9 mouse cellular contexts compared by ENCODE assay signal in the genomic region with DNA sequence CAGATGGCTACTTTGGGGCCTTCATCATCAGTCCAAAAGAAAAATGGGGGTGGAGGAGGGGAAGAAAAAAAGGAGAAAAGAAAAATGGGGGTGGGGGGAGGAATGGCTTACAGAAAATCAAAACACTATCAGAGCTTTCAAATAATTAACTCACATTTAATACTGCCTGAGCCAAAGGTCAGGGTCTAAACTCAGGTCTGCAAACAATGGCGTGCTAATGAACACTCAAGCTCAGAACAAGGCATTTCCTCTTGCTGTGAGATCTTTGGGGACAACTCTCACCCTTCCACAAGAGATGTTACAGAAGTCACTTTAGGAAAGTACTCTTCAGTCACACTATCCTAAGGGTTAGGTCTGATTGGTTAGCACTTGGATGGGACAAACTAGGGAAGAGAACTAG. TPM values are rescaled to one million over a fixed set of nuclear protein-coding genes. Genes with fewer than 3 reads are reported as not detected.
DNase-seq lines count a peak whose midpoint lies in the region; ATAC-seq and TF ChIP-seq lines count a peak whose summit lies in the region.
"Had no signal": no experiment of that assay in that cellular context is flagged by ENCODE, and none has a peak within 500 bp of the region (broad histone marks: within the 10 kb centered on the region; RNA-seq: fewer than 3 reads in every experiment).

No protein-coding gene starts in this region.

- H3K27me3 ChIP-seq in heart, adult 2 months (ENCODE audit: control insufficient read depth, insufficient read depth, low read length): no peaks in the 10 kb centered on the region
- no peaks in the 10 kb centered on the region for H3K27me3 ChIP-seq in liver, adult 2 months (ENCODE audit: control insufficient read depth, insufficient read depth, low read length)
- H3K27me3 ChIP-seq in intestine, embryonic 15.5 days (replicated peaks): no peaks in the 10 kb centered on the region
- no peaks in the 10 kb centered on the region for H3K27me3 ChIP-seq in neural tube, embryonic 15.5 days (replicated peaks)

- no peak for DNase-seq in heart, adult 2 months
- no peak for DNase-seq in heart, postnatal 10 days
- peak; percentile 89 for DNase-seq in liver, adult 2 months (ENCODE audit: extremely low read depth, low read depth, low spot score)
- no peak for DNase-seq in liver
- no peak for DNase-seq in cerebellum, adult 9-11 months
- no peak for DNase-seq in Muller cell, postnatal 12 days (ENCODE audit: inconsistent ontology term)
- DNase-seq: cerebellum, adult 18-20 months had no signal

- peak overlapping the region; percentile 81 for H3K4me2 ChIP-seq in intestine, embryonic 15.5 days (replicated peaks)
- peak overlapping the region; percentile 79 for H3K4me2 ChIP-seq in neural tube, embryonic 15.5 days

- TF ChIP-seq EP300 in heart, adult 2 months (IDR thresholded peaks at IDR 0.05; ENCODE audit: insufficient read depth, low read depth, low read length): no peak

- H3K36me3 ChIP-seq in heart, adult 2 months (ENCODE audit: control insufficient read depth, insufficient read depth, low read length): peaks cover 48% of the 10 kb centered on the region
- no peaks in the 10 kb centered on the region for H3K36me3 ChIP-seq in liver, adult 2 months (ENCODE audit: control insufficient read depth, insufficient read depth, low read length)
- no peaks in the 10 kb centered on the region for H3K36me3 ChIP-seq in intestine, embryonic 15.5 days
- H3K36me3 ChIP-seq in neural tube, embryonic 15.5 days: no peaks in the 10 kb centered on the region

- ATAC-seq in intestine, embryonic 15.5 days: no peak
- ATAC-seq in neural tube, embryonic 15.5 days (ENCODE audit: low FRiP score): no peak

- 38% methylated on average over 1 of the region's 1 CpGs for WGBS in heart, adult 2 months
- 3% methylated on average over 1 of the region's 1 CpGs for WGBS in liver, adult 2 months
- WGBS in intestine, embryonic 15.5 days: 23% methylated on average over 1 of the region's 1 CpGs
- WGBS in neural tube, embryonic 15.5 days: 69% methylated on average over 1 of the region's 1 CpGs

- no peaks in the 10 kb centered on the region for H3K9me3 ChIP-seq in intestine, embryonic 15.5 days
- H3K9me3 ChIP-seq in neural tube, embryonic 15.5 days (replicated peaks): no peaks in the 10 kb centered on the region

- TF ChIP-seq POLR2A in heart, adult 2 months (IDR thresholded peaks at IDR 0.05; ENCODE audit: insufficient read depth, low read depth, low read length): no peak
- TF ChIP-seq POLR2A in liver, adult 2 months (IDR thresholded peaks at IDR 0.05; ENCODE audit: extremely low read depth, insufficient read depth, low read length): no peak

- peaks cover 17% of the 10 kb centered on the region for H3K79me2 ChIP-seq in heart, adult 2 months (replicated peaks; ENCODE audit: control insufficient read depth, insufficient read depth, low read length)
- H3K79me2 ChIP-seq in liver, adult 2 months (ENCODE audit: control insufficient read depth, insufficient read depth, low read length): peaks cover 47% of the 10 kb centered on the region

- H3K4me3 ChIP-seq in heart, adult 2 months: peak overlapping the region; percentile 83
- H3K4me3 ChIP-seq in liver, adult 2 months (ENCODE audit: insufficient read depth, low read depth, low read length): peak overlapping the region; percentile 18; the same call in 1 of the 2 replicates
- peak overlapping the region; percentile 96; the same call in 1 of the 2 replicates for H3K4me3 ChIP-seq in intestine, embryonic 15.5 days (replicated peaks)
- no peak overlapping the region for H3K4me3 ChIP-seq in neural tube, embryonic 15.5 days (replicated peaks)

- no peak overlapping the region for H3K9ac ChIP-seq in heart, adult 2 months (ENCODE audit: low read depth, low read length)
- peak overlapping the region; percentile 46; the same call in 1 of the 2 replicates for H3K9ac ChIP-seq in liver, adult 2 months (ENCODE audit: low read depth, low read length)
- H3K9ac ChIP-seq in intestine, embryonic 15.5 days: peak overlapping the region; percentile 96; the same call in 1 of the 2 replicates
- no peak overlapping the region for H3K9ac ChIP-seq in neural tube, embryonic 15.5 days (replicated peaks)

- TF ChIP-seq CTCF in heart, adult 2 months (IDR thresholded peaks at IDR 0.05): no peak
- TF ChIP-seq CTCF in liver, adult 2 months (IDR thresholded peaks at IDR 0.05; ENCODE audit: low read depth, low read length): no peak

- intact Hi-C loops in heart, adult 2 months (cut with DNase I): loop anchor here (1.0 to 2.0 kb wide), 2 partner anchors 14 to 48 kb away; no protein-coding TSS in a partner anchor
- intact Hi-C loops in heart, postnatal 10 days (cut with DNase I): loop anchor here (5.0 to 10.0 kb wide), 2 partner anchors 146 to 584 kb away; a partner anchor contains a TSS

- peaks cover 32% of the 10 kb centered on the region for H3K4me1 ChIP-seq in heart, adult 2 months (ENCODE audit: control insufficient read depth, insufficient read depth, low read length)
- H3K4me1 ChIP-seq in liver, adult 2 months (ENCODE audit: control insufficient read depth, insufficient read depth, low read length): peaks cover 41% of the 10 kb centered on the region
- peaks cover 35% of the 10 kb centered on the region for H3K4me1 ChIP-seq in intestine, embryonic 15.5 days (replicated peaks)
- H3K4me1 ChIP-seq in neural tube, embryonic 15.5 days: peaks cover 69% of the 10 kb centered on the region

- peak overlapping the region; percentile 88 for H3K27ac ChIP-seq in heart, adult 2 months
- peak overlapping the region; percentile 93 for H3K27ac ChIP-seq in liver, adult 2 months (replicated peaks; ENCODE audit: insufficient read depth, low read depth, low read length)
- peak overlapping the region; percentile 86 for H3K27ac ChIP-seq in intestine, embryonic 15.5 days
- H3K27ac ChIP-seq in neural tube, embryonic 15.5 days (replicated peaks): no peak overlapping the region

RNA-seq across cellular contexts. Expression of a gene that starts 3.4 kb away (rescaled TPM):
- total RNA-seq in heart, adult 2 months (2021): 10 to 100 TPM; 66.1 to 85.7 TPM
- 123 and 132 TPM in 2 replicates for polyA plus RNA-seq in heart, adult 2 months (2012; rRNA removed)
- 100 to 1,000 TPM; 173 to 174 TPM for total RNA-seq in heart, postnatal 10 days (2021)
- 47.4 and 87.1 TPM in 2 replicates for total RNA-seq in liver, adult 2 months (2014; rRNA removed)
- polyA plus RNA-seq in liver, adult 2 months (2012; rRNA removed): 125 and 145 TPM in 2 replicates
- polyA plus RNA-seq in intestine, embryonic 15.5 days (2015; fragmentation: Nextera tagmentation; extraction: Ambion mirVana): 340 and 361 TPM in 2 replicates
- polyA plus RNA-seq in neural tube, embryonic 15.5 days (2015; fragmentation: Nextera tagmentation; extraction: Ambion mirVana): 141 and 177 TPM in 2 replicates

RNA-seq across cellular contexts. Expression of a gene that starts 22.9 kb away (rescaled TPM):
- total RNA-seq in heart, adult 2 months (2021): 100 to 1,000 TPM; 156 to 177 TPM
- 221 and 283 TPM in 2 replicates for polyA plus RNA-seq in heart, adult 2 months (2012; rRNA removed)
- total RNA-seq in heart, postnatal 10 days (2021): 100 to 1,000 TPM; 185 to 188 TPM
- 64.8 and 73.2 TPM in 2 replicates for total RNA-seq in liver, adult 2 months (2014; rRNA removed)
- 86.3 and 91.2 TPM in 2 replicates for polyA plus RNA-seq in liver, adult 2 months (2012; rRNA removed)
- 359 and 375 TPM in 2 replicates for polyA plus RNA-seq in intestine, embryonic 15.5 days (2015; fragmentation: Nextera tagmentation; extraction: Ambion mirVana)
- polyA plus RNA-seq in neural tube, embryonic 15.5 days (2015; fragmentation: Nextera tagmentation; extraction: Ambion mirVana): 306 and 324 TPM in 2 replicates

RNA-seq across cellular contexts. Expression of a gene that starts 23.1 kb away (rescaled TPM):
- total RNA-seq in heart, adult 2 months (2021): 1 to 10 TPM in 1 of 2 experiments, under 1 TPM in 1; 0.91 to 1.1 TPM
- polyA plus RNA-seq in heart, adult 2 months (2012; rRNA removed): 2.7 and 3.4 TPM in 2 replicates
- 1 to 10 TPM; 2.0 to 2.2 TPM for total RNA-seq in heart, postnatal 10 days (2021)
- 0.18 and 0.54 TPM in 2 replicates for total RNA-seq in liver, adult 2 months (2014; rRNA removed)
- 1.2 and 1.5 TPM in 2 replicates for polyA plus RNA-seq in liver, adult 2 months (2012; rRNA removed)
- 6.3 and 7.7 TPM in 2 replicates for polyA plus RNA-seq in intestine, embryonic 15.5 days (2015; fragmentation: Nextera tagmentation; extraction: Ambion mirVana)
- 10.3 and 19.2 TPM in 2 replicates for polyA plus RNA-seq in neural tube, embryonic 15.5 days (2015; fragmentation: Nextera tagmentation; extraction: Ambion mirVana)

Comparison
In these comparisons a context has a peak if more than half of its experiments do, and no peak if none do; other contexts are left out.
1. H3K9ac ChIP-seq: peak in liver, adult 2 months (single experiment) and intestine, embryonic 15.5 days (single experiment); none in heart, adult 2 months (single experiment) and neural tube, embryonic 15.5 days (single experiment).